Mouse (Mus musculus): Measurements from ENCODE around the gene Lifr. TPM values are rescaled to one million over a fixed set of nuclear protein-coding genes. Genes with fewer than 3 reads are reported as not detected.

The Lifr gene
- polyA plus RNA-seq, 1 experiment: 14.8 TPM

DNA sequence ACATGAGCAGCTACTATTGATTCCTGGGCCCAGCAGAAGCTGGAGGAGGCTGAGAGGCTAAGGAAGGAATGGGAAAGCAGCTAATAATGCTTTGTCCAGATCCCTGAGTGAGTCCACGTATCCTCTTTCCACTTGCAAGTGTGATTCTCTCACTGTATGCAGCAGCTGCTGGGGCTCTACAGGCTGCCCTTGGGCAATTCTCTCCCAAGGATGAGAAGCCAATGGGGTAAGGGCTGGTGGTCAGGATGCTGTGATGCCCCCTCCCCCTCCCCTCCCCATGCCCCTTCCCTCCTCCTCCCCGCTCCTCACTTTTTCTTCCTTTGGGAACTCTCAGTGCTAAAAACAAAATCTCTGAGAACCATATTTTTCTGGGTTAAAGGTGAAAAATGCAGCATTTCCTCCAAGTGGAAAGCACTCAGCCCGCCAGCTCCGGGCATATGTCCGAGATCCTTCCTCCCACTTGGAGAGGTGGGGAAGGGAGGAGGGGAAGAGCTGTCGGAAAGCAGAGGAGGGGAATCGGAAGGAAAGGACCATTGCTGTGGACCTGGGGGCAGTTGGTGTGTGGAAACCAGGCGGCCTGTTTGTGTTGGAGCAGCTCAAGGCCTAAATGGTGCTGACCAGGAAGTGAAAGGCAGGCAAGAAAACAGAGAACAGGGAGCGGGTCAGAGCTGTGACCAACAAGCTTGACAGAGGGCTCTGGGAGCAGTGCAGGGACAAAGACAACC lies 113.4 kb downstream of the Lifr start:
- H3K27me3 ChIP-seq (ENCODE audit: control insufficient read depth, insufficient read depth, insufficient read length): no peaks in the 10 kb centered on the region
- H3K4me3 ChIP-seq: no peak overlapping the region
- H3K79me2 ChIP-seq (ENCODE audit: control insufficient read depth, insufficient read depth): no peaks in the 10 kb centered on the region
- H3K36me3 ChIP-seq (ENCODE audit: control insufficient read depth, insufficient read depth): no peaks in the 10 kb centered on the region
- no peak overlapping the region for H3ac ChIP-seq (ENCODE audit: control insufficient read depth, insufficient read length)
- TF ChIP-seq E2F4 (IDR thresholded peaks at IDR 0.05; ENCODE audit: insufficient read depth): no peak
- TF ChIP-seq SRF (IDR thresholded peaks at IDR 0.05; ENCODE audit: control insufficient read depth, insufficient read length, low read depth): no peak
- no peak for TF ChIP-seq USF1 (IDR thresholded peaks at IDR 0.05; ENCODE audit: low read depth)
- TF ChIP-seq CEBPB (IDR thresholded peaks at IDR 0.05; ENCODE audit: insufficient read depth, poor library complexity, severe bottlenecking): no peak
- TF ChIP-seq MAX (IDR thresholded peaks at IDR 0.05; ENCODE audit: low read depth): no peak
- TF ChIP-seq TCF3 (IDR thresholded peaks at IDR 0.05; ENCODE audit: insufficient read length, low read depth): no peak
- TF ChIP-seq POLR2AphosphoS2 (IDR thresholded peaks at IDR 0.05; ENCODE audit: insufficient read length, low read depth): no peak
- TF ChIP-seq TCF12 (IDR thresholded peaks at IDR 0.05; ENCODE audit: insufficient read depth, poor library complexity, severe bottlenecking): no peak
- TF ChIP-seq POLR2A (IDR thresholded peaks at IDR 0.05; ENCODE audit: insufficient read length, low read depth): no peak
- no peak overlapping the region for H3K4me2 ChIP-seq (ENCODE audit: low read depth)

DNA sequence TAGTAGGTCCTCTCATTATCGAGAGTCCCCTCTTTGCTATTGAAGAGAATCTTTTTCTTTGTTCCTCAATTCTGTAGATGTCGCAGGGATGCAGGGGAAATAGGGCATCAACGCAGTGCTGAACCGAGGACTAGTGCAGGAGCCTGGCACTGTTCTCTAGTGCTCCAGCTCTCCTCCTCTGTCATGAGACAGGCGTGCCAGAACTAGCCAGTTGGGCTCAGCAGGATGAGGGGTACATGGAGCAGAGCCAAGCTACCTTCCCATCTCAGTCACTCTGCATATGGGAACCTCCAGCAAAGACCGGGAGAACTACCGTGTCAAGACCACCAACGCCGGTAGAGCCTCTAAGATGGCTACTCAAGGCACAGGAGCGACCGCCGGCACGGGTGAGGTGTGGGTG lies 114.5 kb downstream of the Lifr start:
- H3K4me2 ChIP-seq (ENCODE audit: low read depth): no peak overlapping the region
- TF ChIP-seq REST (IDR thresholded peaks at IDR 0.05; ENCODE audit: insufficient read depth, insufficient read length) (no peak), MYOD1 (IDR thresholded peaks at IDR 0.05; ENCODE audit: control insufficient read depth in 1 of 3, insufficient read length in 2 of 3, low read depth in 2 of 3) (no peak), POLR2A (IDR thresholded peaks at IDR 0.05; ENCODE audit: insufficient read length, low read depth) (no peak), MAX (IDR thresholded peaks at IDR 0.05; ENCODE audit: low read depth) (no peak)
- no peaks in the 10 kb centered on the region for H3K27me3 ChIP-seq (ENCODE audit: control insufficient read depth, insufficient read depth, insufficient read length)
- no peak overlapping the region for H3ac ChIP-seq (ENCODE audit: control insufficient read depth, insufficient read length)
- no peaks in the 10 kb centered on the region for H3K36me3 ChIP-seq (ENCODE audit: control insufficient read depth, insufficient read depth)
- no peak overlapping the region for H3K4me3 ChIP-seq
- H3K79me2 ChIP-seq (ENCODE audit: control insufficient read depth, insufficient read depth): no peaks in the 10 kb centered on the region

DNA sequence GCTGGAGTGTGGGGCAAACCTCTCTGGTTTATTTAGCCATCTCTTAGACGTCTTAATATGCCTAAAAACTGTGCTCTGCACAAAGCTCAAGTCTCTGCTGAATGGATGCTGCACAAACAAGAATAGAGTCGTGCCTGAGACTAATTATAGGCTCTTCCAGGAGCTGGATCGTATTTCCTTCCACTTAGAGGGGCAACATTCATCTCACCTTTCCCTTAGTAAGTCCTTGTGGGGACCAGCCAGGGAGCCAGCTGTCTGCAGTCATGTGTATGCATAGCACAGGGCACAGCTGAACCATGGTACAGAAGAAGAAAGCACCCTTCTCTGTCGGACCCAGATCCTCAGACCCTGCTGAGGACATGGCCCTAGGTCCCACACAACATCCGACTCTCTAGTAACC lies 115.7 kb downstream of the Lifr start:
- Histone ChIP-seq H3K4me3 (no peak overlapping the region), H3K36me3 (ENCODE audit: control insufficient read depth, insufficient read depth) (no peaks in the 10 kb centered on the region), H3K4me2 (ENCODE audit: low read depth) (peak overlapping the region; percentile 19), H3K27me3 (ENCODE audit: control insufficient read depth, insufficient read depth, insufficient read length) (no peaks in the 10 kb centered on the region), H3K79me2 (ENCODE audit: control insufficient read depth, insufficient read depth) (no peaks in the 10 kb centered on the region), H3ac (ENCODE audit: control insufficient read depth, insufficient read length) (no peak overlapping the region)
- peak; percentile 68 for TF ChIP-seq TCF12 (IDR thresholded peaks at IDR 0.05; ENCODE audit: insufficient read depth, poor library complexity, severe bottlenecking)
- no peak for TF ChIP-seq CEBPB (IDR thresholded peaks at IDR 0.05; ENCODE audit: insufficient read depth, poor library complexity, severe bottlenecking)
- no peak for TF ChIP-seq POLR2AphosphoS2 (IDR thresholded peaks at IDR 0.05; ENCODE audit: insufficient read length, low read depth)
- TF ChIP-seq MYOD1 (IDR thresholded peaks at IDR 0.05; ENCODE audit: control insufficient read depth in 1 of 3, insufficient read length in 2 of 3, low read depth in 2 of 3): peak in 2 of 3 experiments; percentile 80 to 93
- TF ChIP-seq USF1 (IDR thresholded peaks at IDR 0.05; ENCODE audit: low read depth): no peak
- peak; percentile 13 for TF ChIP-seq TCF3 (IDR thresholded peaks at IDR 0.05; ENCODE audit: insufficient read length, low read depth)
- no peak for TF ChIP-seq SRF (IDR thresholded peaks at IDR 0.05; ENCODE audit: control insufficient read depth, insufficient read length, low read depth)
- no peak for TF ChIP-seq E2F4 (IDR thresholded peaks at IDR 0.05; ENCODE audit: insufficient read depth)
- TF ChIP-seq POLR2A (IDR thresholded peaks at IDR 0.05; ENCODE audit: insufficient read length, low read depth): peak; percentile 19
- peak; percentile 70 to 88 (median 87) for TF ChIP-seq MYOG (IDR thresholded peaks at IDR 0.05; ENCODE audit: control insufficient read depth in 1 of 3, insufficient read depth in 1 of 3, insufficient read length in 2 of 3, low read depth in 2 of 3)

DNA sequence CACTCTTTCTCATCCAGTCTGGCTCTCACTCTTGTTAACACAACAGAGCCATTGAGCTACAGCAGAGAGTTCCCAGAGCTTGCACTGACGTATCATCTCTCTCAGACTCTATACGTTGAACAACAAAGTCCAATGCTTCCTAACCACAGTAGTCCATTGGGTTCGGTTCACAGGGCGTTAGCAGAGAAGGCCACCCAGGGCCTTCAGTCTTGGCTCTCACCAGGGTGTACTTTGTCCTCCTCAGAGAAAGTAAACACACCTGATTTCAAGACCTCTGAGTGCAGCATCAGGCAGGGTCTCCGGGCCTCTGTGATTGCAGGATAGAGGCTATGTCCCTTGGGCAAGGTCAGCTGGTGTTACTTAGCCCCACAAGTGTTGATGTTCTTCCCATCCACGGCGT lies 116.9 kb downstream of the Lifr start:
- TF ChIP-seq MYOG (IDR thresholded peaks at IDR 0.05; ENCODE audit: control insufficient read depth in 1 of 3, insufficient read depth in 1 of 3, insufficient read length in 2 of 3, low read depth in 2 of 3): no peak
- no peak for TF ChIP-seq SRF (IDR thresholded peaks at IDR 0.05; ENCODE audit: control insufficient read depth, insufficient read length, low read depth)
- no peak for TF ChIP-seq POLR2AphosphoS2 (IDR thresholded peaks at IDR 0.05; ENCODE audit: insufficient read length, low read depth)
- no peak for TF ChIP-seq TCF12 (IDR thresholded peaks at IDR 0.05; ENCODE audit: insufficient read depth, poor library complexity, severe bottlenecking)
- no peak for TF ChIP-seq E2F4 (IDR thresholded peaks at IDR 0.05; ENCODE audit: insufficient read depth)
- no peak for TF ChIP-seq CEBPB (IDR thresholded peaks at IDR 0.05; ENCODE audit: insufficient read depth, poor library complexity, severe bottlenecking)
- no peak for TF ChIP-seq TCF3 (IDR thresholded peaks at IDR 0.05; ENCODE audit: insufficient read length, low read depth)

DNA sequence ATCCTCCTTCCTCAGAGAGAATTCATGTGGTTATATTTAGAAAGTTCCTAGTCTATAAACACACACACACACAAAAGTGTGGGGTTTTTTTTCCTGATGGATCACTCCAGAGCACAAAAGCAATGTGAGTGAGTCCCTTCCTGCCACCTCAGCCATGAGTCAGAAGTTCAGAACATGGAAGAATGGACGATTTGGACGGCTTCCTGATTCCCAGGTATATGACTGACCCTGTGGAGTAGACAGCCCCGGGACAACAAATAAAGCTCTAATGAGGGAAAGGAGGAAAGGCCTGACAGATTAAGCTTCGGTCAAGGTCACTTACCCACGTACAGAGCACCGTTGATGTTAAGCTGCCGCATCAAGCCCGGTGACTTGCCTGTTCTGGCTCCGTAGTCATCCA lies 117.8 kb downstream of the Lifr start:
- Histone ChIP-seq H3K79me2 (ENCODE audit: control insufficient read depth, insufficient read depth) (no peaks in the 10 kb centered on the region), H3ac (ENCODE audit: control insufficient read depth, insufficient read length) (no peak overlapping the region), H3K36me3 (ENCODE audit: control insufficient read depth, insufficient read depth) (no peaks in the 10 kb centered on the region), H3K4me3 (no peak overlapping the region), H3K27me3 (ENCODE audit: control insufficient read depth, insufficient read depth, insufficient read length) (no peaks in the 10 kb centered on the region), H3K4me2 (ENCODE audit: low read depth) (no peak overlapping the region)
- TF ChIP-seq MYOG (IDR thresholded peaks at IDR 0.05; ENCODE audit: control insufficient read depth in 1 of 3, insufficient read depth in 1 of 3, insufficient read length in 2 of 3, low read depth in 2 of 3): no peak
- no peak for TF ChIP-seq POLR2A (IDR thresholded peaks at IDR 0.05; ENCODE audit: insufficient read length, low read depth)
- no peak for TF ChIP-seq REST (IDR thresholded peaks at IDR 0.05; ENCODE audit: insufficient read depth, insufficient read length)
- no peak for TF ChIP-seq E2F4 (IDR thresholded peaks at IDR 0.05; ENCODE audit: insufficient read depth)
- TF ChIP-seq MAX (IDR thresholded peaks at IDR 0.05; ENCODE audit: low read depth): no peak
- TF ChIP-seq POLR2AphosphoS2 (IDR thresholded peaks at IDR 0.05; ENCODE audit: insufficient read length, low read depth): no peak
- no peak for TF ChIP-seq TCF3 (IDR thresholded peaks at IDR 0.05; ENCODE audit: insufficient read length, low read depth)
- TF ChIP-seq MYOD1 (IDR thresholded peaks at IDR 0.05; ENCODE audit: control insufficient read depth in 1 of 3, insufficient read length in 2 of 3, low read depth in 2 of 3): no peak
- TF ChIP-seq SRF (IDR thresholded peaks at IDR 0.05; ENCODE audit: control insufficient read depth, insufficient read length, low read depth): no peak
- no peak for TF ChIP-seq TCF12 (IDR thresholded peaks at IDR 0.05; ENCODE audit: insufficient read depth, poor library complexity, severe bottlenecking)
- TF ChIP-seq CEBPB (IDR thresholded peaks at IDR 0.05; ENCODE audit: insufficient read depth, poor library complexity, severe bottlenecking): no peak

More for the DNA sequence above, 116.9 kb downstream of the Lifr start:
- H3K36me3 ChIP-seq (ENCODE audit: control insufficient read depth, insufficient read depth): no peaks in the 10 kb centered on the region
- no peaks in the 10 kb centered on the region for H3K79me2 ChIP-seq (ENCODE audit: control insufficient read depth, insufficient read depth)
- no peak overlapping the region for H3ac ChIP-seq (ENCODE audit: control insufficient read depth, insufficient read length)
- H3K4me2 ChIP-seq (ENCODE audit: low read depth): no peak overlapping the region
- H3K27me3 ChIP-seq (ENCODE audit: control insufficient read depth, insufficient read depth, insufficient read length): no peaks in the 10 kb centered on the region
- H3K4me3 ChIP-seq: no peak overlapping the region

Measured in myocyte (in vitro differentiated cells).